Mouse (Mus musculus) heart, postnatal 25 days (tissue): Measurements from ENCODE around the gene Smg8. TPM values are rescaled to one million over a fixed set of nuclear protein-coding genes. Genes with fewer than 3 reads are reported as not detected.
A peak's percentile ranks its signal among the peaks of the same experiment; 100 is the strongest.

Experiments used
- DNase-seq: peaks from one replicate; pipeline ENCODE4 v3.0.0; 2022; ENCODE audit warnings: low spot score
- intact Hi-C: fragments of 180-260 bp; cut with DNase I; formaldehyde crosslinking; loops from one replicate; pipeline ENCODE4 v1.15.1; 2025
- total RNA-seq, 2 experiments: library from RNA; stranded (reverse); gene quantifications; 2 replicates each; pipeline ENCODE4 v1.2.3; 2021

The Smg8 gene
- 1 to 10 TPM; 7.9 to 8.7 TPM for total RNA-seq

GRCm38 (mm10) chr11:87086290-87086984 lies at the start of gene Smg8:
Gene Smg8 (minus strand): TSS chr11:87086774.
- intact Hi-C loops: no loop called here
- DNase-seq: peak; percentile 73

- intact Hi-C loops: no loop called here
- no peak for DNase-seq
Observed at GRCm38 (mm10) chr11:87136233-87136632, 49.7 kb upstream of the Smg8 start.

- intact Hi-C loops: loop anchor here (2.0 kb wide), 1 partner anchor 18 kb away; the partner anchor contains the start of genes Prr11 and Ska2
Observed at GRCm38 (mm10) chr11:87126824-87127816, 40.5 kb upstream of the Smg8 start, which contains the start of gene Trim37. Gene Trim37 (plus strand): TSS chr11:87127077.

GRCm38 (mm10) chr11:87126281-87126823 lies 39.8 kb upstream of the Smg8 start:
- intact Hi-C loops: loop anchor here (2.0 kb wide), 1 partner anchor 18 kb away; the partner anchor contains the start of genes Prr11 and Ska2

More at GRCm38 (mm10) chr11:87126824-87127816, 40.5 kb upstream of the Smg8 start, which contains the start of gene Trim37:
- DNase-seq: peak; percentile 83

GRCm38 (mm10) chr11:87125562-87125961 lies 39.0 kb upstream of the Smg8 start:
- no peak for DNase-seq
- intact Hi-C loops: no loop called here

More at GRCm38 (mm10) chr11:87126281-87126823, 39.8 kb upstream of the Smg8 start:
- DNase-seq: no peak

GRCm38 (mm10) chr11:87121864-87122263 lies 35.3 kb upstream of the Smg8 start:
- no peak for DNase-seq
- intact Hi-C loops: no loop called here

GRCm38 (mm10) chr11:87110172-87110909 lies 23.8 kb upstream of the Smg8 start:
- no peak for DNase-seq
- intact Hi-C loops: no loop called here

GRCm38 (mm10) chr11:87109519-87110171 lies 23.1 kb upstream of the Smg8 start:
- DNase-seq: no peak
- intact Hi-C loops: loop anchor here (2.0 kb wide), 1 partner anchor 17 kb away; the partner anchor contains the start of gene Trim37

GRCm38 (mm10) chr11:87108755-87109518 lies 22.4 kb upstream of the Smg8 start, which contains the start of gene Ska2:
Gene Ska2 (plus strand): TSS chr11:87109234.
- intact Hi-C loops: loop anchor here (2.0 kb wide), 1 partner anchor 18 kb away; the partner anchor contains the start of gene Trim37
- DNase-seq: peak; percentile 98

- no peak for DNase-seq
- intact Hi-C loops: loop anchor here (2.0 kb wide), 1 partner anchor 18 kb away; the partner anchor contains the start of gene Trim37
Observed at GRCm38 (mm10) chr11:87108409-87108754, 21.8 kb upstream of the Smg8 start, which contains the start of gene Prr11. Gene Prr11 (minus strand): TSS chr11:87108708.

- DNase-seq: no peak
- intact Hi-C loops: no loop called here
Observed at GRCm38 (mm10) chr11:87087142-87087541, 568 bp upstream of the Smg8 start.

GRCm38 (mm10) chr11:87085461-87085860 lies 1.1 kb downstream of the Smg8 start:
- no peak for DNase-seq
- intact Hi-C loops: no loop called here

- intact Hi-C loops: no loop called here
- DNase-seq: no peak
Observed at GRCm38 (mm10) chr11:87083712-87084111, 2.9 kb downstream of the Smg8 start.

- DNase-seq: peak; percentile 74
- intact Hi-C loops: no loop called here
Observed at GRCm38 (mm10) chr11:87073866-87074440, 12.6 kb downstream of the Smg8 start, which contains the start of gene Gdpd1. Gene Gdpd1 (minus strand): TSS chr11:87074062.

GRCm38 (mm10) chr11:87073343-87073865 lies 13.2 kb downstream of the Smg8 start:
- DNase-seq: peak; percentile 23
- intact Hi-C loops: no loop called here

- intact Hi-C loops: no loop called here
- DNase-seq: no peak
Observed at GRCm38 (mm10) chr11:87062087-87062486, 24.5 kb downstream of the Smg8 start.

- intact Hi-C loops: no loop called here
Observed at GRCm38 (mm10) chr11:87060410-87060809, 26.2 kb downstream of the Smg8 start.

More at GRCm38 (mm10) chr11:87060410-87060809, 26.2 kb downstream of the Smg8 start:
- DNase-seq: no peak
